ENCODE assay signal across 12 mouse cellular contexts in the genomic region with DNA sequence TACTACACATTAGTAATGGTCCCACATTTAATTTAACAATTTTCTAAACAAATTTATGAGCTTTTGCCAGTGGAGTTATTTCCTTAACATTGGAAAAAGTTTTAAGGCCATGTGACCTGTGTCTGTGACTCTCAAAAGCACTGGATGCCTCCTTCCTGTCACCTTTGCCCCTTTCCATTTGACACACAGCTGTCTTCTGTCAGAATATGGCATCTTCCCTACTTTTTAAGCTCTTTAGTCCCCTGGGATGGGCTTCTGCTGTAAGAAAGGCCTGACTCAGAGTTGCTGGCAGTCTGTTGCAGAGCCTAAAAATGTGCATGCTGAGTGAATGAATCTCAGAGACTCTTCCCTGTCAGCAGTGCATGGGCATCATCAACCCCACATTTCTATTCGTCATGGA.
DNase-seq lines count a peak whose midpoint lies in the region; ATAC-seq and TF ChIP-seq lines count a peak whose summit lies in the region.
"Had no signal": no experiment of that assay in that cellular context is flagged by ENCODE, and none has a peak within 500 bp of the region (broad histone marks: within the 10 kb centered on the region; RNA-seq: fewer than 3 reads in every experiment).

No protein-coding gene starts in this region.

- H3K79me2 ChIP-seq in liver, adult 2 months (ENCODE audit: control insufficient read depth, insufficient read depth, low read length), result no peaks in the 10 kb centered on the region

- H3K9me3 ChIP-seq in heart, embryonic 10.5 days, result no peaks in the 10 kb centered on the region
- no peaks in the 10 kb centered on the region for H3K9me3 ChIP-seq in kidney, embryonic 15.5 days (replicated peaks)
- no peaks in the 10 kb centered on the region for H3K9me3 ChIP-seq in midbrain, embryonic 14.5 days (ENCODE audit: control insufficient read depth, low read length)
- H3K9me3 ChIP-seq in forebrain, embryonic 11.5 days (ENCODE audit: control insufficient read depth, low read length), result no peaks in the 10 kb centered on the region
- H3K9me3 ChIP-seq: limb, embryonic 10.5 days; midbrain, embryonic 12.5 days had no signal

- no peaks in the 10 kb centered on the region for H3K4me1 ChIP-seq in liver, adult 2 months (ENCODE audit: control insufficient read depth, insufficient read depth, low read length)
- H3K4me1 ChIP-seq in heart, embryonic 10.5 days, result peaks cover 10% of the 10 kb centered on the region; the same call in 1 of the 2 replicates
- 0 out of 2 replicates have a peak, but pooled peaks cover 3% of the 10 kb centered on the region for H3K4me1 ChIP-seq in kidney, embryonic 15.5 days
- no peaks in the 10 kb centered on the region for H3K4me1 ChIP-seq in midbrain, embryonic 14.5 days (ENCODE audit: control insufficient read depth, insufficient read depth, low read length)
- no peaks in the 10 kb centered on the region for H3K4me1 ChIP-seq in forebrain, embryonic 11.5 days (replicated peaks; ENCODE audit: control insufficient read depth, insufficient read depth, low read length)
- H3K4me1 ChIP-seq: midbrain, embryonic 12.5 days had no signal

- TF ChIP-seq CTCF in liver, adult 2 months (IDR thresholded peaks at IDR 0.05; ENCODE audit: low read depth, low read length), result no peak

- DNase-seq in liver, adult 2 months (ENCODE audit: extremely low read depth, low read depth, low spot score), result peak; percentile 48
- no peak for DNase-seq in liver
- DNase-seq in heart, embryonic 10.5 days (ENCODE audit: low spot score), result no peak
- peak; percentile 82 for DNase-seq in skeletal muscle tissue, adult 2 months (ENCODE audit: low read depth, low spot score)
- no peak for DNase-seq in left cerebral cortex, postnatal 25 days (ENCODE audit: low spot score in 2 of 2)
- no peak for DNase-seq in midbrain, embryonic 14.5 days
- no peak for DNase-seq in forebrain, embryonic 11.5 days (ENCODE audit: low spot score)
- DNase-seq: cerebellum, postnatal 25 days had no signal

- H3K36me3 ChIP-seq in liver, adult 2 months (ENCODE audit: control insufficient read depth, insufficient read depth, low read length), result no peaks in the 10 kb centered on the region
- peaks cover 5% of the 10 kb centered on the region; the same call in 1 of the 2 replicates for H3K36me3 ChIP-seq in heart, embryonic 10.5 days
- H3K36me3 ChIP-seq in kidney, embryonic 15.5 days, result no peaks in the 10 kb centered on the region
- H3K36me3 ChIP-seq in midbrain, embryonic 14.5 days (ENCODE audit: control insufficient read depth, insufficient read depth, low read length), result no peaks in the 10 kb centered on the region
- H3K36me3 ChIP-seq in forebrain, embryonic 11.5 days (ENCODE audit: control insufficient read depth, insufficient read depth, low read length), result no peaks in the 10 kb centered on the region
- H3K36me3 ChIP-seq: limb, embryonic 10.5 days; midbrain, embryonic 12.5 days had no signal

- H3K9ac ChIP-seq in liver, adult 2 months (ENCODE audit: low read depth, low read length), result no peak overlapping the region
- no peak overlapping the region for H3K9ac ChIP-seq in kidney, embryonic 15.5 days
- H3K9ac ChIP-seq in midbrain, embryonic 14.5 days (replicated peaks; ENCODE audit: low read length), result no peak overlapping the region
- H3K9ac ChIP-seq in forebrain, embryonic 11.5 days (ENCODE audit: low read length), result no peak overlapping the region
- H3K9ac ChIP-seq: midbrain, embryonic 12.5 days had no signal

- H3K4me3 ChIP-seq in liver, adult 2 months (ENCODE audit: insufficient read depth, low read depth, low read length), result no peak overlapping the region
- H3K4me3 ChIP-seq in heart, embryonic 10.5 days, result no peak overlapping the region
- no peak overlapping the region for H3K4me3 ChIP-seq in kidney, embryonic 15.5 days (replicated peaks)
- H3K4me3 ChIP-seq in midbrain, embryonic 14.5 days (replicated peaks; ENCODE audit: low read depth, low read length), result no peak overlapping the region
- no peak overlapping the region for H3K4me3 ChIP-seq in forebrain, embryonic 11.5 days (ENCODE audit: low read depth, low read length)
- H3K4me3 ChIP-seq: limb, embryonic 10.5 days; midbrain, embryonic 12.5 days had no signal

- intact Hi-C loops in left cerebral cortex, postnatal 25 days (cut with DNase I), result no loop called here

- H3K27ac ChIP-seq in liver, adult 2 months (replicated peaks; ENCODE audit: insufficient read depth, low read depth, low read length), result no peak overlapping the region
- H3K27ac ChIP-seq in heart, embryonic 10.5 days, result peak overlapping the region; percentile 64
- H3K27ac ChIP-seq in kidney, embryonic 15.5 days, result peak overlapping the region; percentile 27; the same call in 1 of the 2 replicates
- no peak overlapping the region for H3K27ac ChIP-seq in midbrain, embryonic 14.5 days (replicated peaks; ENCODE audit: low read depth, low read length)
- no peak overlapping the region for H3K27ac ChIP-seq in forebrain, embryonic 11.5 days (ENCODE audit: low read depth, low read length)
- H3K27ac ChIP-seq: limb, embryonic 10.5 days; midbrain, embryonic 12.5 days had no signal

- WGBS in liver, adult 2 months, result 68% methylated on average over 1 of the region's 1 CpGs
- 23% methylated on average over 1 of the region's 1 CpGs for WGBS in heart, embryonic 10.5 days
- 52% methylated on average over 1 of the region's 1 CpGs for WGBS in kidney, embryonic 15.5 days
- WGBS in midbrain, embryonic 14.5 days, result 80% methylated on average over 1 of the region's 1 CpGs
- 69% methylated on average over 1 of the region's 1 CpGs for WGBS in forebrain, embryonic 11.5 days

- ATAC-seq in kidney, embryonic 15.5 days (replicated peaks; ENCODE audit: low FRiP score), result no peak
- ATAC-seq in midbrain, embryonic 14.5 days (ENCODE audit: low FRiP score, low TSS enrichment), result no peak
- ATAC-seq in forebrain, embryonic 11.5 days (replicated peaks; ENCODE audit: low FRiP score), result no peak

- no peak for TF ChIP-seq POLR2A in liver, adult 2 months (IDR thresholded peaks at IDR 0.05; ENCODE audit: extremely low read depth, insufficient read depth, low read length)

- no peak overlapping the region for H3K4me2 ChIP-seq in kidney, embryonic 15.5 days
- H3K4me2 ChIP-seq in midbrain, embryonic 14.5 days (ENCODE audit: low read length), result no peak overlapping the region
- no peak overlapping the region for H3K4me2 ChIP-seq in forebrain, embryonic 11.5 days (ENCODE audit: low read depth, low read length, severe bottlenecking)
- H3K4me2 ChIP-seq: midbrain, embryonic 12.5 days had no signal

- H3K27me3 ChIP-seq in liver, adult 2 months (ENCODE audit: control insufficient read depth, insufficient read depth, low read length), result no peaks in the 10 kb centered on the region
- no peaks in the 10 kb centered on the region for H3K27me3 ChIP-seq in heart, embryonic 10.5 days (ENCODE audit: insufficient read depth, poor library complexity, severe bottlenecking)
- no peaks in the 10 kb centered on the region for H3K27me3 ChIP-seq in kidney, embryonic 15.5 days
- no peaks in the 10 kb centered on the region for H3K27me3 ChIP-seq in midbrain, embryonic 14.5 days (ENCODE audit: control insufficient read depth, insufficient read depth, low read length)
- H3K27me3 ChIP-seq in forebrain, embryonic 11.5 days (ENCODE audit: control insufficient read depth, insufficient read depth, low read length), result no peaks in the 10 kb centered on the region
- H3K27me3 ChIP-seq: CH12.LX; midbrain, embryonic 12.5 days had no signal

Comparison
In these comparisons a context has a peak if more than half of its experiments do, and no peak if none do; other contexts are left out.
1. DNase-seq: peak in liver, adult 2 months (single experiment) and skeletal muscle tissue, adult 2 months (single experiment); none in liver (single experiment), heart, embryonic 10.5 days (single experiment), left cerebral cortex, postnatal 25 days (0 of 2), midbrain, embryonic 14.5 days (single experiment) and forebrain, embryonic 11.5 days (single experiment).
2. H3K27ac ChIP-seq: peak in heart, embryonic 10.5 days (single experiment) and kidney, embryonic 15.5 days (single experiment); none in liver, adult 2 months (single experiment), midbrain, embryonic 14.5 days (single experiment) and forebrain, embryonic 11.5 days (single experiment).